Mouse (Mus musculus) hindbrain, embryonic 15.5 days (tissue): ENCODE results near the gene Bmp7. TPM values are rescaled to one million over a fixed set of nuclear protein-coding genes. Genes with fewer than 3 reads are reported as not detected.

Experiments used
- microRNA-seq: library from miRNA; unstranded; fragments of <30 nt; microRNA quantifications from one replicate; pipeline ENCODE4, GENCODE M21; 2016
- polyA plus RNA-seq: library from polyadenylated mRNA; unstranded; fragments of >200 nt; fragmentation: Nextera tagmentation; extraction: Ambion mirVana; gene quantifications from 2 replicates; pipeline ENCODE4 v1.2.1, GENCODE M21; 2015

The Bmp7 gene
- polyA plus RNA-seq, 1 experiment from 2014 or later: 16.6 TPM

Small RNA genes lying within 50 kb of the gene (microRNA-seq; reads per million reads assigned to microRNA genes)
- gene Gm22773: not detected

Other genes with a start within 250 kb of the Bmp7 start
- gene Spo11, start 37.4 kb upstream of the Bmp7 start, polyA plus RNA-seq: 0.96 and 1.4 TPM in 2 replicates
- 111 and 112 TPM in 2 replicates for gene Rae1, start 59.8 kb upstream of the Bmp7 start, polyA plus RNA-seq
- gene Rbm38, start 80.2 kb upstream of the Bmp7 start, polyA plus RNA-seq: 14.1 and 17.3 TPM in 2 replicates
- gene Ctcfl, start 179.2 kb upstream of the Bmp7 start, polyA plus RNA-seq: 0.04 and 0.10 TPM in 2 replicates
- not detected in 2 replicates for gene Pck1, start 212.7 kb upstream of the Bmp7 start, polyA plus RNA-seq